Mouse (Mus musculus) liver, embryonic 15.5 days (tissue): ENCODE measurements at regions not wholly inside any gene's neighbourhood (a gene's known extent, or its start where the extent isn't known, plus 50 kb on each side); places are given as distances from the start of the nearest gene placed in this dataset.

Experiments used
- ATAC-seq: fragments of 200-750 bp; cut with Nextera tagmentation; 2 replicates; pipeline ENCODE4 v1.8.0; 2017; ENCODE audit warnings: moderate number of reproducible peaks, mild to moderate bottlenecking, moderate library complexity; ENCODE audit not compliant: insufficient read depth
- H3K27ac ChIP-seq: fragments of 300-500 bp; sonication (generic); replicated peaks from 2 replicates; pipeline ENCODE4 v1.5.1; 2015; ENCODE audit warnings: mild to moderate bottlenecking, inconsistent platforms
- H3K27me3 ChIP-seq: fragments of 300-500 bp; sonication (generic); 2 replicates; pipeline ENCODE4 v1.6.1; 2015; ENCODE audit warnings: mild to moderate bottlenecking, inconsistent platforms
- H3K36me3 ChIP-seq: fragments of 300-500 bp; sonication (generic); replicated peaks from 2 replicates; pipeline ENCODE4 v1.6.1; 2015; ENCODE audit warnings: moderate library complexity, mild to moderate bottlenecking, inconsistent platforms
- H3K4me1 ChIP-seq: fragments of 300-500 bp; sonication (generic); replicated peaks from 2 replicates; pipeline ENCODE4 v1.6.1; 2015; ENCODE audit warnings: inconsistent platforms
- H3K4me2 ChIP-seq: fragments of 300-500 bp; sonication (generic); 2 replicates; pipeline ENCODE4 v1.6.1; 2015; ENCODE audit warnings: moderate library complexity, mild to moderate bottlenecking, inconsistent platforms
- H3K4me3 ChIP-seq: fragments of 300-500 bp; sonication (generic); replicated peaks from 2 replicates; pipeline ENCODE4 v1.5.1; 2015; ENCODE audit warnings: mild to moderate bottlenecking, inconsistent platforms
- H3K9ac ChIP-seq: fragments of 300-500 bp; sonication (generic); 2 replicates; pipeline ENCODE4 v1.6.1; 2015; ENCODE audit warnings: moderate library complexity, mild to moderate bottlenecking, inconsistent platforms
- H3K9me3 ChIP-seq: fragments of 300-500 bp; sonication (generic); replicated peaks from 2 replicates; pipeline ENCODE4 v1.6.1; 2016; ENCODE audit warnings: inconsistent platforms
- WGBS: fragments of 180-500 bp; shearing (Covaris S2); methylation state at CpG from one replicate; pipeline ENCODE4 v1.1.7; 2015; ENCODE audit warnings: mixed read lengths; ENCODE audit not compliant: insufficient replicate concordance; 5-methylcytosine and 5-hydroxymethylcytosine counted together

GRCm38 (mm10) chr2:50921002-50921401, 227.9 kb downstream of the Rnd3 start:
- Histone ChIP-seq H3K9me3 (no peaks in the 10 kb centered on the region), H3K27ac (no peak overlapping the region), H3K36me3 (no peaks in the 10 kb centered on the region), H3K27me3 (no peaks in the 10 kb centered on the region), H3K4me3 (no peak overlapping the region), H3K4me1 (no peaks in the 10 kb centered on the region), H3K9ac (no peak overlapping the region), H3K4me2 (no peak overlapping the region)
- no peak for ATAC-seq

- H3K9me3 ChIP-seq, result no peaks in the 10 kb centered on the region
- no peaks in the 10 kb centered on the region for H3K4me1 ChIP-seq
- H3K36me3 ChIP-seq, result no peaks in the 10 kb centered on the region
- H3K9ac ChIP-seq, result no peak overlapping the region
- no peak overlapping the region for H3K4me2 ChIP-seq
- H3K27me3 ChIP-seq, result no peaks in the 10 kb centered on the region
- 63% methylated on average over 18 of the region's 18 CpGs for WGBS
- no peak overlapping the region for H3K4me3 ChIP-seq
- H3K27ac ChIP-seq, result no peak overlapping the region
- no peak for ATAC-seq
Measured at GRCm38 (mm10) chr2:50916323-50917221, 232.3 kb downstream of the Rnd3 start.

GRCm38 (mm10) chr2:50915149-50915548, 233.8 kb downstream of the Rnd3 start:
- Histone ChIP-seq H3K4me2 (no peak overlapping the region), H3K27me3 (no peaks in the 10 kb centered on the region), H3K27ac (no peak overlapping the region), H3K4me1 (no peaks in the 10 kb centered on the region), H3K9ac (no peak overlapping the region), H3K36me3 (no peaks in the 10 kb centered on the region), H3K9me3 (no peaks in the 10 kb centered on the region), H3K4me3 (no peak overlapping the region)
- WGBS, result 64% methylated on average over 2 of the region's 2 CpGs
- ATAC-seq, result no peak

GRCm38 (mm10) chr2:50914176-50914575, 234.7 kb downstream of the Rnd3 start:
- no peaks in the 10 kb centered on the region for H3K4me1 ChIP-seq
- H3K4me2 ChIP-seq, result no peak overlapping the region
- no peak overlapping the region for H3K9ac ChIP-seq
- no peak for ATAC-seq
- no peak overlapping the region for H3K27ac ChIP-seq
- H3K4me3 ChIP-seq, result no peak overlapping the region
- H3K36me3 ChIP-seq, result no peaks in the 10 kb centered on the region
- H3K9me3 ChIP-seq, result no peaks in the 10 kb centered on the region
- no peaks in the 10 kb centered on the region for H3K27me3 ChIP-seq

- Histone ChIP-seq H3K4me2 (no peak overlapping the region), H3K9me3 (no peaks in the 10 kb centered on the region), H3K4me3 (no peak overlapping the region), H3K4me1 (no peaks in the 10 kb centered on the region), H3K27me3 (no peaks in the 10 kb centered on the region), H3K9ac (no peak overlapping the region), H3K27ac (no peak overlapping the region), H3K36me3 (no peaks in the 10 kb centered on the region)
- 76% methylated on average over 3 of the region's 3 CpGs for WGBS
- ATAC-seq, result no peak
Measured at GRCm38 (mm10) chr2:50908762-50909161, 240.1 kb downstream of the Rnd3 start.

GRCm38 (mm10) chr2:50902701-50903100, 246.2 kb downstream of the Rnd3 start:
- H3K36me3 ChIP-seq, result no peaks in the 10 kb centered on the region
- no peaks in the 10 kb centered on the region for H3K9me3 ChIP-seq
- no peak overlapping the region for H3K9ac ChIP-seq
- H3K27ac ChIP-seq, result no peak overlapping the region
- 64% methylated on average over 8 of the region's 8 CpGs for WGBS
- no peaks in the 10 kb centered on the region for H3K27me3 ChIP-seq
- H3K4me2 ChIP-seq, result no peak overlapping the region
- no peak for ATAC-seq
- H3K4me1 ChIP-seq, result no peaks in the 10 kb centered on the region
- no peak overlapping the region for H3K4me3 ChIP-seq

- no peak overlapping the region for H3K4me3 ChIP-seq
- H3K9me3 ChIP-seq, result no peaks in the 10 kb centered on the region
- no peak for ATAC-seq
- H3K4me2 ChIP-seq, result no peak overlapping the region
- no peaks in the 10 kb centered on the region for H3K36me3 ChIP-seq
- H3K27me3 ChIP-seq, result no peaks in the 10 kb centered on the region
- H3K4me1 ChIP-seq, result no peaks in the 10 kb centered on the region
- no peak overlapping the region for H3K9ac ChIP-seq
- WGBS, result 67% methylated on average over 9 of the region's 9 CpGs
- no peak overlapping the region for H3K27ac ChIP-seq
Measured at GRCm38 (mm10) chr2:50902220-50902619, 246.7 kb downstream of the Rnd3 start.

GRCm38 (mm10) chr2:50888992-50889391, 259.9 kb downstream of the Rnd3 start:
- 60% methylated on average over 5 of the region's 5 CpGs for WGBS
- Histone ChIP-seq H3K27ac (no peak overlapping the region), H3K4me2 (no peak overlapping the region), H3K27me3 (no peaks in the 10 kb centered on the region), H3K4me3 (no peak overlapping the region), H3K36me3 (no peaks in the 10 kb centered on the region), H3K4me1 (no peaks in the 10 kb centered on the region), H3K9ac (no peak overlapping the region), H3K9me3 (no peaks in the 10 kb centered on the region)
- no peak for ATAC-seq

GRCm38 (mm10) chr2:50887954-50888353, 261.0 kb downstream of the Rnd3 start:
- Histone ChIP-seq H3K4me3 (no peak overlapping the region), H3K36me3 (no peaks in the 10 kb centered on the region), H3K4me1 (no peaks in the 10 kb centered on the region), H3K9ac (no peak overlapping the region), H3K9me3 (no peaks in the 10 kb centered on the region), H3K27ac (no peak overlapping the region), H3K4me2 (no peak overlapping the region), H3K27me3 (no peaks in the 10 kb centered on the region)
- no peak for ATAC-seq
- WGBS, result 26% methylated on average over 4 of the region's 4 CpGs

- no peak overlapping the region for H3K27ac ChIP-seq
- no peak for ATAC-seq
- WGBS, result 26% methylated on average over 7 of the region's 7 CpGs
Measured at GRCm38 (mm10) chr2:50885924-50886315, 263.0 kb downstream of the Rnd3 start.

GRCm38 (mm10) chr2:50885280-50885923, 263.5 kb downstream of the Rnd3 start:
- H3K27ac ChIP-seq, result no peak overlapping the region
- ATAC-seq, result no peak
- H3K27me3 ChIP-seq, result no peaks in the 10 kb centered on the region
- H3K36me3 ChIP-seq, result no peaks in the 10 kb centered on the region
- H3K9ac ChIP-seq, result no peak overlapping the region
- 44% methylated on average over 4 of the region's 4 CpGs for WGBS
- H3K4me3 ChIP-seq, result no peak overlapping the region
- no peak overlapping the region for H3K4me2 ChIP-seq
- H3K9me3 ChIP-seq, result no peaks in the 10 kb centered on the region
- H3K4me1 ChIP-seq, result no peaks in the 10 kb centered on the region

More at GRCm38 (mm10) chr2:50885924-50886315, 263.0 kb downstream of the Rnd3 start:
- H3K4me3 ChIP-seq, result no peak overlapping the region
- no peaks in the 10 kb centered on the region for H3K9me3 ChIP-seq
- no peak overlapping the region for H3K4me2 ChIP-seq
- H3K9ac ChIP-seq, result no peak overlapping the region
- H3K36me3 ChIP-seq, result no peaks in the 10 kb centered on the region
- no peaks in the 10 kb centered on the region for H3K27me3 ChIP-seq
- H3K4me1 ChIP-seq, result no peaks in the 10 kb centered on the region
